Mouse (Mus musculus): Measurements from ENCODE around the gene Gstp3.

Gstp3 gene

GRCm38 (mm10) chr19:4090446-4090845 lies 31.1 kb upstream of the Gstp3 start:
- 86% methylated on average over 3 of the region's 3 CpGs for WGBS

GRCm38 (mm10) chr19:4089128-4089527 lies 29.8 kb upstream of the Gstp3 start:
- 41% methylated on average over 6 of the region's 6 CpGs for WGBS

DNA sequence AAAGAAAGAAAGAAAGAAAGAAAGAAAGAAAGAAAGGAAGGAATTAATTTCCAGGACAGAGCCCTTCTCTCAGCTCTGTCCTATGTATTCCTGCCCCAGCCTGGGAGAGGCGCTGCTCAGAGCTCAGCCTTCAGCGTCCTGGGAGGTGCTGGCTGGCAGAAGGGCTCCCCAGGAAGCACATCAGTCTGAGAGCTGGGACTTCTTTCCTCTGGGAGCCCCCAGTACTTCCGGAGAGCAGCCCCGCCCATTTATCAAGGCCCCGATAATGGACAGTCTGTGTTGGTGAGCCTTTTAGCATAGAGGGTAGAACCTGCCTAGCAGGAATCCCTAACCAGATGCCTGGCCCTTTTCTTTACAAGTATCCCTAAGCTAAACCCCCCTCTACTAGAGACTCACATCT lies 28.8 kb upstream of the Gstp3 start:
- 59% methylated on average over 5 of the region's 5 CpGs for WGBS

- WGBS, result 94% methylated on average over 5 of the region's 5 CpGs
Observed at GRCm38 (mm10) chr19:4087090-4087489, 27.7 kb upstream of the Gstp3 start.

GRCm38 (mm10) chr19:4086156-4086555 lies 26.8 kb upstream of the Gstp3 start:
- 93% methylated on average over 15 of the region's 15 CpGs for WGBS

DNA sequence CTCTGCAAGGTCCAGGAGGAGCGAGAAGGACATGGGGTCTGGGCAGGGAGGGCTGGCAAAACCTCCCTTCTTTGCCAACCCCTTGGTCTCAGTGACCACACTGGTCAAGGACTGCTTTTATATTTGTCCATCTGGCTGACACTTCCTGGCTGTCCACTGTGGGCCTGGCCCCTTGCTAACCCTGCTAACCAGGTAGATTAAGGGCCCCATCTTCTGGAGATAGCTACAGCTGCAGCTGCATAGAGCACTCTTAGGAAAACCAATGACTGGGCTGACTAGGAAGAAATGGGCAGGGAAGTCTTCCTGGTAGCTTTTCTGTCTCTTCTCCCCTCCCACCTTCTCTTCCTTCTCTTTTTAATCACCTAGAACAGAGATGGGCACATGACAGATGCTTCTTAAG lies 25.6 kb upstream of the Gstp3 start:
- WGBS, result 100% methylated on average over 1 of the region's 1 CpGs

GRCm38 (mm10) chr19:4083826-4084225 lies 24.5 kb upstream of the Gstp3 start:
- WGBS, result 50% methylated on average over 8 of the region's 8 CpGs

DNA sequence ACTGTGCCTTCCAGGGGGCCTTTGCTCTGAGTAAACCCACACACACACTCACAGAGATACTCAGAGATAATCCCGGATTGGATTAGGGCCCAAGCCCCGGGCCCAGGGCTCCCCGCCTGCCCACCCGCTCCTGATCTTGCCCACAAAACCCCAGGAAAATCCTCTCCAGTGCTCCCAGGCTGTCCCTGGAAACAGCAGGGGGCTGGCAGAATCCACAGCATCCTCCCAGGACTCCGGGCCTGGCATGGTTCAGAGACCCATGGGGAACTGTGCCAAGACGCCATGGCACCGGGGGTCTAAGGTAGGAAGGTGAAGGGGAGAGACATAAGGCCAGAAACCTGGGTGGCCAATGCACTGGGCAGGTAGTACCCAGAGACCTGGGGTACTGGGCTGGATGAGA lies 23.9 kb upstream of the Gstp3 start:
- 79% methylated on average over 7 of the region's 7 CpGs for WGBS

DNA sequence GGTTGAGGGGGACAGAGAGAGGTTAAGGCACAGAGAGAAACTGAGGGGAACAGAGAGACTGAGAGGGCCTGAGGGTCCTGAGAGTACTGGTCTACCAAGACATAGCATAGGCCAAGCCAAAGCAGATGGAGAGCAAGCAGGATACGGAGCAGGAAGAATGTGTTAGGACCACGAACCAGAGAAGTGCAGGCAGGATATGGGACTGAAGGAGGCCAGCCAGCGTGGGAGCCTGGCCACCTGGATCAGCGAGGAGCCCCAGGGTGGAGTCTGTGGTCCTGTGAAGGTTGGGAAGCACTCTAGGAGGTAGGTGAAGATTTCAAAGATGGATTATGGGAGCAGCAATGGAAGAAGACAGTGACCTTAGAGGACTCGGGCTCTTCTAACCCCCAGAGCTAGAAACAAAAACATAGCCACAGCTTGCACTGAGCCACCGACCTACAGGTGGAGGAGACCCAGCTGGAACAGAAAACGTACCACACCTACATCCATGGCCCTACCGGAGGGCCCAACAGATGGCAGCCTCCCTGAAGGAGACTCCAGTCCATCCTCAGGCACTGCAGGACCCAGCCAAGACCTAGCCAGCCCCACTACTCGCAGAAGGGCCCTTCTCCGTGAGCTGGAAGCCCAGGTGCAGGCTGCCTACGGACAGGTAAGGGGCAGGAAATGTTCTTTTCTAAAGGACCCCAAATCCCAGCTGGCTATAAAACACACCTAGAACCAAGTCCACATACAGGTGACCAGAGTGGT lies 23.0 kb upstream of the Gstp3 start:
- 85% methylated on average over 11 of the region's 11 CpGs for WGBS

DNA sequence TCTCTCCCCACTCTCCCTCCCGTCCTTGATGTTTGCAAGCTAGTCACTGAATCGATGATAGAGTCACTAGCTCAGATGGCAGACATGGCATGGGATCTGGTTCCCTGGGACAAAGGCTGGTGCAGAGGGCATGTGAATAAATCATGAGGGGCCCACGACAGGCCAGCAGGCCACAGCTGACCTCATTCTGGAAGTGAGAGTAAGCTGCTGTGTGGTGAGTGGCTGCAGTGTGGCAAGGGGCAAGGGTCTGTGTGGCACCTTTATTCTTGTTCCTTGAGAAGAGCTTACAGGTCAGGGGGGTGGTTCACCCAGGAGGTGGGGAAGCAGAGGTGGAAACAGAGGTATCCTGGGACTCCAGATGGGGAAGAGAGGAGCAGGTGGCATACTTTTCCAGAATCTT lies 22.0 kb upstream of the Gstp3 start, which contains the start of gene Cabp2:
Cabp2 (plus strand) TSS at position 185 of the 400 bp plus-strand sequence.
- 71% methylated on average over 3 of the region's 3 CpGs for WGBS

GRCm38 (mm10) chr19:4080511-4081009 lies 21.2 kb upstream of the Gstp3 start:
- 73% methylated on average over 8 of the region's 8 CpGs for WGBS

GRCm38 (mm10) chr19:4079594-4079993 lies 20.2 kb upstream of the Gstp3 start:
- 80% methylated on average over 1 of the region's 1 CpGs for WGBS

DNA sequence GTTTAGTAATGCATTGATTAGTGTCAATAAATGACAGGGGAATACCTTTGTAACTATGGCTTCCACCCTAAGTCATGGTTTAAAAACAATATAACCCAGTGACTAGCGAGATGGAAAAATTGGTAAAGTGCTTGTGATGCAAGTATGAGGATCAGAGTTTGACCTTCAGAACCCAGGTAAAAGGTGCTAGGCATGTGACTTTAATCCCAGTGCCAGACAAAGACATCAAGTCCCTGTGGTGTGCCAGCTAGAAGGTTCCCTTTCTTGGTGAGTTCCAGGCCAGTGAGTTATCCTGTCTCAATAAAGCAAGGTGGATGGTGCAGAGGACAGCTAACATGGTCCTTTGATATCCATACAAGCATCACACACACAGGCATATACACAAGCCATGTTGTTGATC lies 16.2 kb upstream of the Gstp3 start:
- 98% methylated on average over 1 of the region's 1 CpGs for WGBS

DNA sequence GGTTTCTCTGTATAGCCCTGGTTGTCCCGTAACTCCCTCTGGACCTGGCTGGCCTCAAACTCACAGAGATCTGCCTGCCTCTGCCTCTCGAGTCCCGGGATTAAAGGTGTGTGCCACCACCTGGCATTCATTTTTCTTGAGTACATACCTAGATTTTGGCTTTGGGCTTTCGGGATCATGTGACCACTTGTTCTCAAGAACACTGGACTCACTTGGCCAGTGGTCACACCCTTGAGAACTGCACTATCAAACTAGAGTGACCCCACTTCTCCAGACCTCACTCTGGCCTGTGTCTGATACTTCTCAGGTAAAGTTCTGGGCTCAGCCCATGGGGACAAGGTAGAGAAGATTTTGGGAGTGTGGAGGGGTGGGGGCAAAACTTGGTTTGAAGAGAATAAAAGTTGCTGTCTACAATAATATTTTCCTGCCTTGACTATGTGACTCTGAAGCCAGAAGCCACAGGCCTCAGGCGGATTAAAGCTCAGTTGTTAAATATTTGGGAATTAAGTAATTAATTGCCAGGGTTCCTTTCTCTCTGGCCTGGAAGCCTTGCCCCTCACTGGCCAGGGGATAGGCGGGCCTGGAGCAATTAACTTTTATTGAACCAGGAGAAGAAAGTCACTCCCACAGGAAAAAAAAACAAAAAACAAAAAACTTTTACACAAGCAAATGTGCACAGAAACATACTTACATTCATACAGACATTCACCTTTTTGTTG lies 13.5 kb upstream of the Gstp3 start:
- 87% methylated on average over 6 of the region's 6 CpGs for WGBS

DNA sequence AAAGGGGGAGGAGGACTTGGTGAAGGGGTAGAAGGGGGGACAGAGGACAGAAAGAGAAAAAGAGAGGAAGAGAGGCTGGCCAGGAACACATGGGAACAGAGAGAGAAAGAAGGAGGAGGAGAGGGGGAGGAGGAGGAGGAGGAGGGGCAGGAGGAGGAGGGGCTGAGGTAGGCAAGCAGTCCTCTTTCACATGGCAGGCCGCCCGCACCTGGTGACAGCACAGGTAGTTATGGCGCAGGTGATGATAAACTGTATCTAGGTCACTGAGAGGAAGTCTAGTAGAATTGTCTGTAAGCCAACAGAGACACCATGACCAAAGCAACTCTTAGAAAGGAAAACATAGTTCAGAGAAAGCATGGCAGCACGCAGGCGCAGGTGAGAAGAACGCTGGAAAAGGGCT lies 12.0 kb upstream of the Gstp3 start:
- 94% methylated on average over 6 of the region's 6 CpGs for WGBS

DNA sequence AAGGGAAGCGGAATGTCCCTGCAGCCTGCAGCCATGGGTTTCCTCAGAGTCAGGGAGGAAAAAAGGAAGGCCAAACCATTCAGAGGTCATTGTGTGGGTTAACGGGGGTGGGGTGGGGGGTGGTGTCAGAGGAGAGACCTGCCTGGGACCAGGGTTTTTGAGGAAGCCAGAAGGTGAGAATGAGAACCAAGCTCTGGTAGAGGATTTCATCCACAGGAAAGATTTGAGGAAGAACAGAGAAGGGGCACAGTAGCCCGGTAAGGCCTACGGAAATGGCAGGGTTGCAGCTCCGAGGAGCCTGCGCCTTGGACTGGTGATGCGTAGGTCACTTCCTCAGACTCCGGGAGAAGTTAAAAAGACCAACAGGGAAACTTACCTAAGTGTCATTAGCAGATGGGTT lies 11.4 kb upstream of the Gstp3 start:
- WGBS, result 85% methylated on average over 8 of the region's 8 CpGs

- 85% methylated on average over 15 of the region's 15 CpGs for WGBS
Observed at GRCm38 (mm10) chr19:4070311-4070710, 10.9 kb upstream of the Gstp3 start.

GRCm38 (mm10) chr19:4068717-4069410 lies 9.5 kb upstream of the Gstp3 start:
- WGBS, result 75% methylated on average over 15 of the region's 15 CpGs

GRCm38 (mm10) chr19:4068242-4068641 lies 8.9 kb upstream of the Gstp3 start:
- 99% methylated on average over 2 of the region's 2 CpGs for WGBS

DNA sequence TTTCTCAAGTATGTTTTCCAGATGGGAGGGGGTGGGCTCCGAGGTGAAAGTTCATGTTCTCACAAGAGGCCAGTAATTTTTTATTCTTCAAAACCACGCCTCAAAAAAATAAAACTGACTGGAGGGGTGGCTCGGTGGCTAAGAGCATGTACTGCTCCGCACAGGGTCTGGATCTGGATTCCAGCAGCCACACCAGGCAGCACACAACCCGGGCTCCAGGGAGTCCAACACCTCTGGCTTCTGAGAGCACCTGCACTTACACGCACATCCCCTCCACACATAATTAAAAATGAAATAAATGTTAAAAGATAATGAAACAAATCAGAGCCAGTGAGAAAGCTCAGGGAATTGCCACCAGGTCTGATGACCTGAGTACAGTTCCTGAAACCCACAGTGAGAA lies 6.9 kb upstream of the Gstp3 start:
- WGBS, result 72% methylated on average over 6 of the region's 6 CpGs

GRCm38 (mm10) chr19:4064501-4064900 lies 5.1 kb upstream of the Gstp3 start:
- 25% methylated on average over 7 of the region's 11 CpGs for WGBS

DNA sequence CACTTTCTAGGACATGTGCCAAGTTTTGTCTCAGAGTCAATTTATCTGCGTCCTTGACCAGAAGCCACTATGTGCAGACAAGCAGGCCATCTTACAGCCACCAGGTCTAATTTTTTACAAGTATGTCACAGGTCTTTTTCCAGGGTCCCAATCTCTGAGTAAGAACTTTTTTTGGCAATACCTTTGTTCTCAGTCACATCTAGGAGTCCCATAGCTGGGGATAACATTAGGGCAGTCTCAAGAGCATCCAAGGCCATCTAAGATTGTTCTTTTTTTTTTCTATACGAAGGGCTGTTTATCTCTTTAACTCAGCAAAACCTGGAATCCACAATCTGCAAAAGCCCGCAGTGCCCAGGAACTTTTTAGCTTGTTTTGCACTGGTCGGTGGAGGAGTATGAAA lies 4.0 kb upstream of the Gstp3 start:
- 78% methylated on average over 4 of the region's 4 CpGs for WGBS
